Mouse (Mus musculus): ENCODE data around the gene Gpr68. TPM values are rescaled to one million over a fixed set of nuclear protein-coding genes. Genes with fewer than 3 reads are reported as not detected.

Gene Gpr68
- polyA plus RNA-seq (2012; ENCODE audit: insufficient read depth, low replicate concordance), result 0.12 TPM in 1 of 2 replicates, not detected in the other

DNA sequence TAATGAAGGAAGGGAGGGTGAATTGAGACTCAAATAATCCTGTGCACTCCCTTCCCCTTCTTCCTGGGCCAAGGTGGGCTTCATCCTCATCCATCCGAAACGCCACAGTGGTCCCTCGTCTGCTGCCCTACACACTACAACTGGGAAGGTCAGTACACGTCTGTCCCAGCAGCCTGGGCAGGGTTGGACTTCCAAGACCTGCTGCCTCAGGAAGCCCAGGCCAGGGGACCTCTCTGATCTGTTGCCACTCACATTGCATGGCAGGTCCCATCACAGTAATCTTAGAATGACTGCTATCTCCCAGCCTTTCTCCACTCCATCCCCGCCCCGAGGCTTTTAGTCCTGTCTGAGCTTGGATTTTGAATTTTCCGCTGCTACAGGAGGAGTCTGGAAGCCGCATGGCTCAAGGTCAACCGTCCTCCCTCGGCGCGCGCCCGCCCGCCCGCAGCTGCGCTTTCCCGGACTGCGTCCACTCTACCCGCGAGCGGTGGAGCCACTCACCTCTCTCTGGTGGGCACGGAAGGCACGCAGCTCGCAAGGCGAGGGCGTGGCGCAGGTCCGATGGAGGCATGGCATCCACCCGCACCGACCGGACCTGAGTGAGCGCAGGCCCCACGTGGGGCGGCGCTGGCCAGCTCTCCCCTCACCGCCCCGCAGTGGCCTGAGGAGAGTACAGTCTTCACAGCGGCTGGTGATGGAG is at the start of gene Gpr68:
Gpr68 (minus strand) TSS at position 601 of the 700 bp plus-strand sequence.
- Histone ChIP-seq H3K9me3 (no peaks in the 10 kb centered on the region), H3K4me3 (replicated peaks) (peak within 1 kb of the TSS; percentile 79), H3K4me1 (peaks cover 8% of the 10 kb centered on the region), H3K36me3 (replicated peaks; ENCODE audit: low read length) (peaks cover 11% of the 10 kb centered on the region), H3K27me3 (replicated peaks) (peaks cover 55% of the 10 kb centered on the region)
- TF ChIP-seq GATA1 (IDR thresholded peaks at IDR 0.05; ENCODE audit: borderline replicate concordance, low read length) (no peak), FLI1 (IDR thresholded peaks at IDR 0.05; ENCODE audit: low read length) (no peak)

DNA sequence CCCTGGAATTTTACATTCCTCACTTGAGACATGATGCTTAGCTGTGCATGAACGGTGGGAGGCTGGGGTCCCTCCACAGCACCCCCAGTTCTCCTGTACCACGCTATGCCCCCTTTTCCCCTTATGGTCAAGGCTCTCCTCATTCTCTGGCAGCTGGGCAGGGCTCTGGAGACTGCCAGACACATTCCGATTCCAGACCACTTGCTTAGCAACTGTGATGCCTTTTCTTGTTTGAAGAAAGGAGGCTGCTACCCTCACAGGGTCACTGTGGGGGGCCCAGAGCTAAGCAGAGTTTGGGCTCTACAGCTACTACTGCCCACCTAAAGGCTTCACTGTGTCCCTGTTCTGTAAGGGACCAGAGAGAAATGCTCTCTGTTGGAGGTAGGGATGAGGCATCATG is 49.3 kb upstream of the Gpr68 start:
- no peak overlapping the region for H3K4me3 ChIP-seq (replicated peaks)
- H3K4me1 ChIP-seq, result peaks cover 73% of the 10 kb centered on the region
- H3K9me3 ChIP-seq, result no peaks in the 10 kb centered on the region
- peaks cover 10% of the 10 kb centered on the region for H3K36me3 ChIP-seq (replicated peaks; ENCODE audit: low read length)
- TF ChIP-seq FLI1 (IDR thresholded peaks at IDR 0.05; ENCODE audit: low read length) (no peak), GATA1 (IDR thresholded peaks at IDR 0.05; ENCODE audit: borderline replicate concordance, low read length) (no peak)
- H3K27me3 ChIP-seq (replicated peaks), result peaks cover 2% of the 10 kb centered on the region

DNA sequence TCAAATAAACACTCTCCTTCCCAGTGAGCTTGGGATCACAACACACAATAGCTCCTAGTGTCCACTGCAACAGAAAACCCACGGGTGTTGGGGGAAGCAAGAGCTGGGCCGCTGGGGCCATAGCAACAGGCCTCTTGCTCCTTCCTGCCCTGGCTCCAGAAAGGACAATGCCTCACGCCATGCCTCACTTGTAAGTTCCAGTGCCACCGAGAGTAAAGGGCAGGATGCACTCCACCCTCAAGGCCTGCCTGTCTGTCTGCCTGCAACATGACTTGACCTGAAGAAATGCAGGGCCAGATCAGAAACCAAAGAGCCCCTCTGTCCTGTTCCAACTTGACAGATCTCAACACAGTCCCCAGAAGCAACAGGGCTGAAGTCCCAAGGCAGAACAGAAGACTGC is 48.8 kb upstream of the Gpr68 start:
- peaks cover 2% of the 10 kb centered on the region for H3K27me3 ChIP-seq (replicated peaks)
- peaks cover 7% of the 10 kb centered on the region for H3K36me3 ChIP-seq (replicated peaks; ENCODE audit: low read length)
- no peaks in the 10 kb centered on the region for H3K9me3 ChIP-seq
- peaks cover 75% of the 10 kb centered on the region for H3K4me1 ChIP-seq
- no peak overlapping the region for H3K4me3 ChIP-seq (replicated peaks)
- TF ChIP-seq GATA1 (IDR thresholded peaks at IDR 0.05; ENCODE audit: borderline replicate concordance, low read length), result no peak
- no peak for TF ChIP-seq FLI1 (IDR thresholded peaks at IDR 0.05; ENCODE audit: low read length)

DNA sequence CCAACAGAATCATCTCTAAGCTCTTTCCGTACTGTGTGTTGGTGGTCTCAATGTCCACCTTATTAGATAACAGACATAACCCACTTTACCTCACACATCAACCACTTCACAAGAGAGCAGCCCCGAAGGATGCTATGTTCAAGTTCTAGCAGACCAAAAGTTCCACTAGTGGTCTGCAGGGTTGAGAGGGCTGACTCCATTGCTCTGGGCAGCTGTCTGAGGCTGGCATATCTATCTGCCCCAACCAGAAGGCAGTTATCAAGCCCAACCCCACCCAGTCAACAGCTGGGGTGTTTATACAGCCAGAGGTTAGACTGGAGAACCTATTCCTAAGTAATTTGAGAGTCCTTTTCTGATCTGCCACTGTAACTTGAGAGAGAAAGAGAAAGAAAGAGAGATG is 48.0 kb upstream of the Gpr68 start:
- Histone ChIP-seq H3K9me3 (no peaks in the 10 kb centered on the region), H3K36me3 (replicated peaks; ENCODE audit: low read length) (peaks cover 14% of the 10 kb centered on the region), H3K4me1 (peaks cover 75% of the 10 kb centered on the region), H3K27me3 (replicated peaks) (peaks cover 2% of the 10 kb centered on the region), H3K4me3 (replicated peaks) (no peak overlapping the region)
- TF ChIP-seq FLI1 (IDR thresholded peaks at IDR 0.05; ENCODE audit: low read length), result no peak

DNA sequence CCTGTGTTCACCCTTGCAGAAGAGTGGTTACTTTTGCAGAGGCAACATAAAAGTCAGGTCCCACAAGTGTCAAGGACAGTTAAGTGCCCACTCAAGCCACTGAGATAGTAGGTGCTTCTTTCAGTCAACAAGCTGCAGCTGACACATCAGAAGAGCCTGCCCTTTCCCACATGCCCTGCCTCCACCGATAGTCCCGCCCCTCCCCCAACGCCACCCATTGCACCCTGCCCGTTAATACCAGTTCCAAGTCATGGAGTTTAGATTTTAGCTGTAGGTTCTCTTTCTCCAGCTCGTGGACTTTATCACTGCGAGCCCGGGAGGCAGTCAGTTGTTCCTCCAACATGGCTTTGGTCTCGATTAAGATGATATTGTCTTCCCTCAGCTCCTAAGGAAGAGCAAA is 45.9 kb upstream of the Gpr68 start:
- peaks cover 2% of the 10 kb centered on the region for H3K27me3 ChIP-seq (replicated peaks)
- H3K4me1 ChIP-seq, result peaks cover 63% of the 10 kb centered on the region
- peaks cover 19% of the 10 kb centered on the region for H3K36me3 ChIP-seq (replicated peaks; ENCODE audit: low read length)
- TF ChIP-seq GATA1 (IDR thresholded peaks at IDR 0.05; ENCODE audit: borderline replicate concordance, low read length) (no peak), FLI1 (IDR thresholded peaks at IDR 0.05; ENCODE audit: low read length) (no peak)
- no peaks in the 10 kb centered on the region for H3K9me3 ChIP-seq
- H3K4me3 ChIP-seq (replicated peaks), result no peak overlapping the region

DNA sequence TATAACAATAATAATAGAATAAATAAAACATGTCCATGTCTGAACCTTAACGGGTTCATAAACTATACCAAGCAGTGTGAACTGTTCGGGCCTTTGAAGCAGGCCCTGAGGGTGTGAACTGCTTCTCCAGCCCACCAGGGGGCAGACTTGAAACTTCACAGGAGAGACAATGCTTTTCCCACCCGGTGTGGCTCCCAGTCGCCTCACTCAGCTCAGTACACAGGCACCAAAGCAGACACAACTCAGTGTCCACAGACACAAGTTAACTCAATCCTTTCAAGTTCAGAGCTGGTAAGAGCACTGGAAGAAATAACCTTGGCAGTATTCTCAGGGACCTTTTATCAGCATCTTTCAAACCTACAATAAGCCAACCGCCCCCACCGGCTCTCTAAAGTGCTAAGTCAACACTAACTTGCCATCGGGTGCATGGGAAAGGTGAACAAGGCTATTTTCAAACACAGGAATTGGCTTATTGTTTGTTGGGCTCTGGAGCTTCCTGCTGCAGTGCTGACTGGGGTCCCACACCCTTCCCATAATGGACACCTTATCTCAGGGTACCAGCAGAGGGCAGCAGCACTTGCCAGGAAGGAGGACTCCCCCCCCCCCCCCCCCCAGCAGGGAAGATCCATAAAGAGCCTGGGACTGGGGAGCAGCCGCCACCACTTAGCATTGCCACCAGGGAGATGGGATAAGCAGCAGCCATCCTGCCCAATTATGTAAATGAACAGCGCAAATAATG is 44.4 kb upstream of the Gpr68 start:
- H3K4me3 ChIP-seq (replicated peaks), result peak overlapping the region; percentile 68
- H3K36me3 ChIP-seq (replicated peaks; ENCODE audit: low read length), result peaks cover 34% of the 10 kb centered on the region
- peaks cover 47% of the 10 kb centered on the region for H3K4me1 ChIP-seq
- H3K9me3 ChIP-seq, result no peaks in the 10 kb centered on the region
- peaks cover 2% of the 10 kb centered on the region for H3K27me3 ChIP-seq (replicated peaks)
- TF ChIP-seq GATA1 (IDR thresholded peaks at IDR 0.05; ENCODE audit: borderline replicate concordance, low read length), result no peak
- no peak for TF ChIP-seq FLI1 (IDR thresholded peaks at IDR 0.05; ENCODE audit: low read length)

DNA sequence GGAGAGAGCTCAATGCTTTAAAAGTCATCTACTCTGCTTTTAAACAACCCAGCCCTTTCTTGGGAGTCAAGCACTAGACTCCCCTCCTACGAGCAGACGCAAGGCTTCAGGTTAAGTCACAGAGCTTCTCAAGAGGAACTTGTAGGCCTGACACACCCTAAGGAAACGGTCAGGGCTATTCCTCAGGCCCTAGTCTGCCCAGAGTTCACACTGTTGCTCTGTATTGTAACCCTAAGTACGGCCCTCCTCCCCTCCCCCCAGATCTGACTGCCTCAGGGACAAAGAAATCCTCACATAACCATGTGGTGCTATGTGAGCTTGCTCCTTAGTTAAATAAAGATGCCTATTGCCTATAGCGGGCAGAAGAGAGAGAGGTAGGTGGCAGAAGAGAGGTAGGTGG is 41.1 kb upstream of the Gpr68 start:
- H3K36me3 ChIP-seq (replicated peaks; ENCODE audit: low read length), result peaks cover 63% of the 10 kb centered on the region
- TF ChIP-seq FLI1 (IDR thresholded peaks at IDR 0.05; ENCODE audit: low read length) (no peak), GATA1 (IDR thresholded peaks at IDR 0.05; ENCODE audit: borderline replicate concordance, low read length) (no peak)
- H3K4me3 ChIP-seq (replicated peaks), result no peak overlapping the region
- H3K4me1 ChIP-seq, result peaks cover 18% of the 10 kb centered on the region
- no peaks in the 10 kb centered on the region for H3K9me3 ChIP-seq
- no peaks in the 10 kb centered on the region for H3K27me3 ChIP-seq (replicated peaks)

DNA sequence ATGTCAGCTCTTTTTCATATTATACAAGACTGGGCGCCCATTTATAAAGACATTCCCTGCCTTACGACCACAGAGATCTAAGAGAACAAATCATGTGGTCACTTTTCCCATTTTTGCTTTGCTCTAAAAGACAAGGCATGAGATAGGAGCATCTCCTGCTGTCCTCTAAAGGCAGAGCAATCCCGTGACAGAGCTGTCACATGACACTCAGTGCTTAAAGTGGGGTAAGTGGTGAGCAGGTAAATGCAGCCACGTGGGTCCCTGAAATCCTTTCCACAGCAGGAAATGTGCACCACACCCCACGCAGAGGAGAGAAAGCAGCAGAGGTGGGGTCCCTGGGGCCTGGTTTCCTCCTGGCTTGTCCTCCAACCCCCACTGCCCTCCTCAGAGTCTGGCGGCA is 40.0 kb upstream of the Gpr68 start:
- Histone ChIP-seq H3K4me1 (peaks cover 10% of the 10 kb centered on the region), H3K4me3 (replicated peaks) (no peak overlapping the region), H3K36me3 (replicated peaks; ENCODE audit: low read length) (peaks cover 69% of the 10 kb centered on the region), H3K27me3 (replicated peaks) (no peaks in the 10 kb centered on the region), H3K9me3 (no peaks in the 10 kb centered on the region)
- TF ChIP-seq GATA1 (IDR thresholded peaks at IDR 0.05; ENCODE audit: borderline replicate concordance, low read length), result no peak
- TF ChIP-seq FLI1 (IDR thresholded peaks at IDR 0.05; ENCODE audit: low read length), result no peak

DNA sequence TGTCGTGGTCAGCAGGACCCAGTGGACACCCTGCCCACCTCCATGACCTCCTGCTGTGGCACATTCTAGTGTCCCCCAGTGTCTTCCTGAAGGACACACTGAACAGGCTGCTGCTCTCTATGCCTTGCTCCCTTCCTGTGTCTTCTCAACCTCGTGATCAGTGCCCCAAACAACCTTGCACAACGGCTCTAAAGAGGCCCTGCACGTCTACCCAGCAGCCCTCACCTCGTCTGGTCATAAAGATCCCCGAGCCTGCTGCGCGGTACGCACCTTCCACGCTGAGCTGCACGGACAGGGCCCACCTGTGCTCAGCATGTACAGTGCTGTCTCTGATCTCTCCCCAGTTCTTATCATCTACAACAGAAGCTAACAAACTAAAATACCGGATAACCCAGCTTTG is 38.0 kb upstream of the Gpr68 start:
- H3K27me3 ChIP-seq (replicated peaks), result no peaks in the 10 kb centered on the region
- H3K36me3 ChIP-seq (replicated peaks; ENCODE audit: low read length), result peaks cover 76% of the 10 kb centered on the region
- H3K9me3 ChIP-seq, result no peaks in the 10 kb centered on the region
- TF ChIP-seq FLI1 (IDR thresholded peaks at IDR 0.05; ENCODE audit: low read length) (no peak), GATA1 (IDR thresholded peaks at IDR 0.05; ENCODE audit: borderline replicate concordance, low read length) (no peak)
- no peak overlapping the region for H3K4me3 ChIP-seq (replicated peaks)
- no peaks in the 10 kb centered on the region for H3K4me1 ChIP-seq

DNA sequence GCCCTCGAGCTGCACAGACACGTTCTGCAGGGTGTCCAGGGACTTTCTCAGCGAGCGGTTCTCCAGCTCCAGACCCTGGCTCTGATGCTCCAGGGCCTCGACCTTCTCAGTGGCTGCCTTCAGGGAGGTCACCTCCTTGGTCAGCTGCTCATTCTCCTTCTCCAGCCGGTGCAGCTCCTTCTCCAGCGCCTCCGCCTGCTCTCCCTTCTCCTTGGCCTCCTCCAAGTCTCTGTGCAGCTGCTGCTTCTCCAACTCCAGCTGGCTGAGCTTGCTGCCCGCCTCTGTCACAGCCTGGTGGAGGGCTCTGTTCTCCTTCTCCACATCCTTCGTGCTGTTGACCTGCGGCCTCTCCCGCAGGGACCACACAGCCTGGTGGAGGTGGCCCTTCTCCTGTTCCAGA is 37.5 kb upstream of the Gpr68 start:
- H3K36me3 ChIP-seq (replicated peaks; ENCODE audit: low read length), result peaks cover 81% of the 10 kb centered on the region
- no peaks in the 10 kb centered on the region for H3K27me3 ChIP-seq (replicated peaks)
- no peaks in the 10 kb centered on the region for H3K9me3 ChIP-seq
- no peak overlapping the region for H3K4me3 ChIP-seq (replicated peaks)
- H3K4me1 ChIP-seq, result no peaks in the 10 kb centered on the region
- no peak for TF ChIP-seq FLI1 (IDR thresholded peaks at IDR 0.05; ENCODE audit: low read length)
- TF ChIP-seq GATA1 (IDR thresholded peaks at IDR 0.05; ENCODE audit: borderline replicate concordance, low read length), result no peak

Data from megakaryocyte, embryonic 14.5 days (primary cell).